Mouse (Mus musculus): ENCODE results near the gene Ankrd22. TPM values are rescaled to one million over a fixed set of nuclear protein-coding genes. Genes with fewer than 3 reads are reported as not detected.

Ankrd22 gene
- total RNA-seq, 1 experiment from 2014 or later, result not detected

DNA sequence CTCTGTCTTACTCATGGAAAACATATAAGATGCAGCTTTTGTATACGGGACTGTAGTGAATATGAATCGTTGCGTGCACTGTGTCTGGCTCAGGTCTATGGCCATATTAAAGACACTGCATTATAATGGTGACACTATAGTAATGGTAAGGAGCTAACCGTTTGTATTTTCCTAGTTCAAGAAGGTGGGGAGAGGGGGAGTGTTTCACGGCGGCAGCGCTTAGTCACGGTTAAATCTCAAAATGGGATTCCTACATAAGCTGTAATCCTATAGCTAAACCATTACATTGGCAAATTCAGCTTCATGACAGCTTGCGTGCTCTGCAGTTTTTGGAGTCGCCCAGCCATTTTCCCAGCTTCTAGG lies 25.8 kb upstream of the Ankrd22 start:
- ATAC-seq (replicated peaks; ENCODE audit: insufficient number of reproducible peaks, low FRiP score, low TSS enrichment, poor library complexity, severe bottlenecking), result no peak

GRCm38 (mm10) chr19:34186845-34187244 lies 21.0 kb upstream of the Ankrd22 start:
- ATAC-seq (replicated peaks; ENCODE audit: insufficient number of reproducible peaks, low FRiP score, low TSS enrichment, poor library complexity, severe bottlenecking), result no peak

DNA sequence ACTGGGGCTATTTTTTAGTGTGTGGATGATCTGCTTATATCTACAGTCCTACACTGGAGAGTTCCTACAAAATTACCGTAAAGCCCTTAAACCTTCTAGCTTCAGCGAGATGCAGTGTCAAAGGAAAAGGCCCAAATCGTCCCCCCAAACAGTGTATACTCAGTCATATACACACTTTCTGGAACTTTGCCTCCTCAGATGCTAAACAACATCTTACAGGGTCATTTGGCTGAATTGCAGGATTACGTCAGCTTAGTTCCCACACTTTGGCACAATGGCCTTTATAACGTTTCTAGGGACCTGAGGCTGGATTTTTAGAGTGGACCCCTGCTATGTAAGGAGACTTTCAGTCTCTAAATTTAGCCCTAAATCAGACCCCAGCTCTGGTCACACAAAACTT lies 16.6 kb upstream of the Ankrd22 start:
- ATAC-seq (replicated peaks; ENCODE audit: insufficient number of reproducible peaks, low FRiP score, low TSS enrichment, poor library complexity, severe bottlenecking), result no peak

- ATAC-seq (replicated peaks; ENCODE audit: insufficient number of reproducible peaks, low FRiP score, low TSS enrichment, poor library complexity, severe bottlenecking), result no peak
These were observed 15.4 kb upstream of the Ankrd22 start for GRCm38 (mm10) chr19:34181234-34181633.

GRCm38 (mm10) chr19:34180316-34180715 lies 14.5 kb upstream of the Ankrd22 start:
- no peak for ATAC-seq (replicated peaks; ENCODE audit: insufficient number of reproducible peaks, low FRiP score, low TSS enrichment, poor library complexity, severe bottlenecking)

- ATAC-seq (replicated peaks; ENCODE audit: insufficient number of reproducible peaks, low FRiP score, low TSS enrichment, poor library complexity, severe bottlenecking), result no peak
These were observed 13.3 kb upstream of the Ankrd22 start for GRCm38 (mm10) chr19:34179136-34179535.

- ATAC-seq (replicated peaks; ENCODE audit: insufficient number of reproducible peaks, low FRiP score, low TSS enrichment, poor library complexity, severe bottlenecking), result no peak
These were observed 8.2 kb upstream of the Ankrd22 start for GRCm38 (mm10) chr19:34174004-34174403.

DNA sequence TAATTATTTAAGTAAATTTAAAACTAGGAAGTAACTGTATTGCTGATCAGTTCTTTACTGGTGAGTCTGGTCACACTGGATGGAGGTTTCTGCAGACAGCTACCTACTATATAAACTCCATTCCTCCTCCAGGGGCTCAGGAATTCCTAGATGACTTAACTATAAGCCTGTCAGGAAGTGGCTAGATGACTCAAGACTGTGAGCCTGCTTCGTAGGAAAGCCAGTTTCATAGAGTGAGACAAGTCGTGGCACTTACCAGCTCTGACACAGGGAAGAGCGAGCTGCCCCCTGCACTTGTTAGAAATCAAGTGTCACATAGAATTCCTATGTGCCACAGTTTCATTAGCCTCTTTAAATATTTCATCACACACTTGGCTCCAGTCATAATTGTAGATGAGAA lies 5.3 kb upstream of the Ankrd22 start:
- ATAC-seq (replicated peaks; ENCODE audit: insufficient number of reproducible peaks, low FRiP score, low TSS enrichment, poor library complexity, severe bottlenecking), result no peak

DNA sequence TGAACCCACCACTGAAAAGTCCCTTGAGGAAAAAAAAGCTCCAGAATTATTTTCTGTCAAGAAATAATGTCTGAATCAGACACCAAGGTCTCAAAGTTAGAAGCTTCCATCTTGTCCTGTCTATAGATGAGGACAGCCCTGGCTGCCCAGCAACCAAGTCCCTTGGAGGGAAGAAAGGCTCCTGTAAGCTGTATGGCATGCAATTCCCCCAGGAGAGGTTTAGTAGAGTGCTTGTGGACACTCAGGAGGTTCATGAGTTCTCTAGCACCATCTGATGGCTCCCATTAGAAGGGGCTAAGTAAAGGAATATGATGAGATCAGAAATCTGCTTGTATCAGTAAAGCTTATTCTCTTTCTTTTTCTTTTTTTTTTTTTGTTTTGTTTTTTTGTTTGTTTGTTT lies 3.3 kb upstream of the Ankrd22 start:
- no peak for ATAC-seq (replicated peaks; ENCODE audit: insufficient number of reproducible peaks, low FRiP score, low TSS enrichment, poor library complexity, severe bottlenecking)

- no peak for ATAC-seq (replicated peaks; ENCODE audit: insufficient number of reproducible peaks, low FRiP score, low TSS enrichment, poor library complexity, severe bottlenecking)
These were observed 2.2 kb upstream of the Ankrd22 start for GRCm38 (mm10) chr19:34167896-34168661.

- no peak for ATAC-seq (replicated peaks; ENCODE audit: insufficient number of reproducible peaks, low FRiP score, low TSS enrichment, poor library complexity, severe bottlenecking)
These were observed 533 bp upstream of the Ankrd22 start for GRCm38 (mm10) chr19:34166386-34166785.

DNA sequence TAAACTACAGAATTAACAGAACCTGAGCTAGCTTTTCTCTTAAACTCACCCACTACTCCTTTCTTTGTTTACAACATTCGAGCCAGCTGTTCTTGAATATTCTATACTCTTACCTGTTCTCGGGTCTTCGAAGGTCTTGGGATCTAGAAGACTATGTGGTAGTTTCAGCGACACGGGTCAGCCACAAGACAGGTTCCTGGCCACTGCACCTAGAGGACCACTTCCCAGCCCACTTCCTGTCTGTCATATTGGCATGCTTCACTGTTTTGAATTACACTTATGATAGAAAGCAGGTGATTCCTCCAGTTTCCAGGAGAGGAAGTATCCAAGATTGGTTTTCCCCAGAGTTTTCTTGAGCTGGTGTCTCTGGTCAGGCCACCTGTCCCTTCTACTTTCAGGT lies 3.2 kb downstream of the Ankrd22 start:
- no peak for ATAC-seq (replicated peaks; ENCODE audit: insufficient number of reproducible peaks, low FRiP score, low TSS enrichment, poor library complexity, severe bottlenecking)

GRCm38 (mm10) chr19:34153263-34154144 lies 12.3 kb downstream of the Ankrd22 start:
- ATAC-seq (replicated peaks; ENCODE audit: insufficient number of reproducible peaks, low FRiP score, low TSS enrichment, poor library complexity, severe bottlenecking), result no peak

DNA sequence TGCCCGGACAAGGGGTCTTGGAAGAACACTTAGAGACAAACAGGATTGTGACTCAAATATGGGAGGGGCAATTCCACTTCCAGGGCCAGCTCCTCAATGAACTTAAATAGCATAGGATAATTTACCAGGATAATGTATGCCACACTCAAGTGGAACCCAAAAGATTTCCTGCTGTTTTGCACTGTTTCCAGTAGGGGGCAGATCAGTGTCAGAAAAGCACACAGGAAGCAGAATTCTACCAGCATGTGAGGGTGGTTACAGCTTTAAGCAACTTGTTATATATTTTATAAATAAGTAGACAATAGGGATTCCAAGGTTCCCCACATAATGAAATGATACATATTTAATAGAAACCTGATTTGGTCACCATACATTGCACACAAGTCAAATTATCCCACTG lies 13.9 kb downstream of the Ankrd22 start:
- ATAC-seq (replicated peaks; ENCODE audit: insufficient number of reproducible peaks, low FRiP score, low TSS enrichment, poor library complexity, severe bottlenecking), result 0 out of 2 replicates have a peak, but pooled peaks have one; percentile 61

GRCm38 (mm10) chr19:34148421-34148820 lies 17.4 kb downstream of the Ankrd22 start:
- no peak for ATAC-seq (replicated peaks; ENCODE audit: insufficient number of reproducible peaks, low FRiP score, low TSS enrichment, poor library complexity, severe bottlenecking)

- no peak for ATAC-seq (replicated peaks; ENCODE audit: insufficient number of reproducible peaks, low FRiP score, low TSS enrichment, poor library complexity, severe bottlenecking)
These were observed 26.3 kb downstream of the Ankrd22 start for GRCm38 (mm10) chr19:34139431-34140046.

- ATAC-seq (replicated peaks; ENCODE audit: insufficient number of reproducible peaks, low FRiP score, low TSS enrichment, poor library complexity, severe bottlenecking), result no peak
These were observed 27.0 kb downstream of the Ankrd22 start for GRCm38 (mm10) chr19:34138720-34139430.

- no peak for ATAC-seq (replicated peaks; ENCODE audit: insufficient number of reproducible peaks, low FRiP score, low TSS enrichment, poor library complexity, severe bottlenecking)
These were observed 45.6 kb downstream of the Ankrd22 start for GRCm38 (mm10) chr19:34120107-34120731.

Measured in monocyte, adult 5-6 weeks (primary cell).